Mouse (Mus musculus): Measurements from ENCODE around the gene Rnaseh2a. TPM values are rescaled to one million over a fixed set of nuclear protein-coding genes. Genes with fewer than 3 reads are reported as not detected.
A peak's percentile ranks its signal among the peaks of the same experiment; 100 is the strongest.

The Rnaseh2a gene
- polyA plus RNA-seq, 1 experiment from 2014 or later = 137 TPM

DNA sequence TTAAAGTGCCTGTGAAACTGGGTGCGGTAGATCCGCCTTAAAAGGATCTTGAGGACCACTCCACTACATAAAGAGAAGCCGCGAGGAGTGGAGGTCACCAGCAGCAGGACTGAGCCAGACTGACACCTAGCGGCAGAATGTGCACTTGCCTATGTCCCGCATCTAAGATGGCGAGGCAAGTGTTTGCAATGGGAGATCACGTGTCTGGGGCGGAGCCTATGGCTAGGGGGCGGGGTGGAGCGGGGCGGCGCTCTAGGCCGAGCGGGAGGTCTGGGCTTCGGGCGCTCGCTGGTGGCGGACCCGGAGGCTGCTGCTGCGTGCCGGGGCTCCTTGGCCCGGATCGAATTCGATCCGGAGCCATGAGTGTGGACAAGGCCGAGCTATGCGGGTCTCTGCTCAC lies 20.8 kb upstream of the Rnaseh2a start, which contains the start of gene Hook2:
Gene Hook2 (plus strand): TSS at position 255 of the 400 bp plus-strand sequence.
- Histone ChIP-seq H3K4me1 (replicated peaks) (peaks cover 37% of the 10 kb centered on the region), H3K36me3 (no peaks in the 10 kb centered on the region), H3K27ac (peak within 1 kb of the TSS; percentile 89), H3K27me3 (ENCODE audit: insufficient read depth, poor library complexity, severe bottlenecking) (peaks cover 61% of the 10 kb centered on the region), H3K9me3 (no peaks in the 10 kb centered on the region), H3K4me3 (peak within 1 kb of the TSS; percentile 66)
- under 1% methylated on average over 28 of the region's 28 CpGs for WGBS
- DNase-seq (ENCODE audit: low spot score) = peak; percentile 98

DNA sequence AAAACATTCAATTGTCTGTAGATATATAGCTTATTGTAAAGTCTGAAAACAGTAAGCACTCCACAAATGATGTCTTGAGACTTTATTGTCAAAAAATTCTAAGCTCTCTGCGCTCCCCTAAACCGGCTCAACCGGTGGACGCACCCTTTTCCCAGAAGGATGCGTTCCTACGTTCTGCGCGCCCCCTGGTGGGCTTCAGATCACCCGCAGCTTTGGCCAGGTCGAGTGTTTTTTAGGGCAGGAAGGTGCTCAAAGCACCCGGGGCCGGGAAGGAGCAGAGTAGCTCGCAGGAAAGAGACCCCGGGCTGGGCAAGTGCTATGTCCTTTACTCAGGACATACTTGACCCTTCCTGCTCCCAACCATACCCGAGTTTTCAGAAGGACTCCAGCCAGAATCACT lies 20.2 kb upstream of the Rnaseh2a start:
- H3K27me3 ChIP-seq (ENCODE audit: insufficient read depth, poor library complexity, severe bottlenecking) = peaks cover 61% of the 10 kb centered on the region
- peak overlapping the region; percentile 66 for H3K4me3 ChIP-seq
- DNase-seq (ENCODE audit: low spot score) = peak; percentile 90
- no peaks in the 10 kb centered on the region for H3K9me3 ChIP-seq
- H3K36me3 ChIP-seq = no peaks in the 10 kb centered on the region
- H3K4me1 ChIP-seq (replicated peaks) = peaks cover 41% of the 10 kb centered on the region
- H3K27ac ChIP-seq = peak overlapping the region; percentile 89
- 0% methylated on average over 15 of the region's 15 CpGs for WGBS

DNA sequence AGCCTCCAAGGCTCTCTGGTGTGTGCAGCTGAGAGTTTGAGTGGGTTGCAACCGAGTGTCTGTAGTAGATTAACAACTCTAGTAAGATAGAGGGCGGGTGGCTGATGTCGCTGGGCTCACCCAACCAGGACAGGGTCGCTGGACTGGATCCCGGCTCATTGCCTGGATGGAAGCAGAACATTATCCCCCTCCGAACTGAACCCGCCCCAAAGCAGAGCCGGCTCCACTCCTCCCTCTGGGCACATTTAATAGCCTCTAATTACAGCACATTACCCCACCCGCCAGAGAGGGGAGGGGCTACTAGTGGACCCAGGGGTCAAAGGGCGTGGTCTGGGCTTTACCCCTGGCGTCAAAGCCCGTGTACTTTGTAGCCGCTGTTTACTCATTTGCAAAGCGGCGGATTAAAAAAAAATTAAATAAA lies 19.8 kb upstream of the Rnaseh2a start:
- no peaks in the 10 kb centered on the region for H3K9me3 ChIP-seq

DNA sequence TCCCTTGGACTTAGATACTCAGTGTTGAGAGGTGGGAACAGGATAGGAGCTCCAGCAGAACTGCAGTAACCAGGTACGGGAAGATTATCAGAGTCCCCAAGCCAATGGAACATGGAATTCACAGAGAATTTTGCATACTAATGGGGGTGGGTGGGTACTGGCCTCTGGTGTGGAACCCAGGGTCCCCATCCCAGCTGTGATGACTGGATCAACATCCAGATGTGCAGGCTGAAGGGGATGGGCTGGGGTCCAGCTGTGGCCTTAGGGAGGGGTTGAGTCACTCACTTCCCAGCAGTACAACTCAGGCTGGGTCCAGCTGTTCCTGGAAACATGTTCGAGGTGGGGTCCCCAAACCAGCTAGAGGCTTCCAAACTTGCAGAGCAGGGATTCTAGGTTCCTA lies 18.3 kb upstream of the Rnaseh2a start:
- peaks cover 49% of the 10 kb centered on the region for H3K4me1 ChIP-seq (replicated peaks)
- no peak for DNase-seq (ENCODE audit: low spot score)
- peaks cover 60% of the 10 kb centered on the region for H3K27me3 ChIP-seq (ENCODE audit: insufficient read depth, poor library complexity, severe bottlenecking)
- H3K36me3 ChIP-seq = no peaks in the 10 kb centered on the region
- no peaks in the 10 kb centered on the region for H3K9me3 ChIP-seq
- WGBS = 68% methylated on average over 2 of the region's 2 CpGs
- no peak overlapping the region for H3K4me3 ChIP-seq
- no peak overlapping the region for H3K27ac ChIP-seq

More for the DNA sequence above, 19.8 kb upstream of the Rnaseh2a start:
- peak overlapping the region; percentile 24; the same call in 1 of the 2 replicates for H3K27ac ChIP-seq
- H3K4me3 ChIP-seq = peak overlapping the region; percentile 66
- no peaks in the 10 kb centered on the region for H3K36me3 ChIP-seq
- peaks cover 61% of the 10 kb centered on the region for H3K27me3 ChIP-seq (ENCODE audit: insufficient read depth, poor library complexity, severe bottlenecking)
- 13% methylated on average over 15 of the region's 15 CpGs for WGBS
- H3K4me1 ChIP-seq (replicated peaks) = peaks cover 46% of the 10 kb centered on the region
- DNase-seq (ENCODE audit: low spot score) = no peak

DNA sequence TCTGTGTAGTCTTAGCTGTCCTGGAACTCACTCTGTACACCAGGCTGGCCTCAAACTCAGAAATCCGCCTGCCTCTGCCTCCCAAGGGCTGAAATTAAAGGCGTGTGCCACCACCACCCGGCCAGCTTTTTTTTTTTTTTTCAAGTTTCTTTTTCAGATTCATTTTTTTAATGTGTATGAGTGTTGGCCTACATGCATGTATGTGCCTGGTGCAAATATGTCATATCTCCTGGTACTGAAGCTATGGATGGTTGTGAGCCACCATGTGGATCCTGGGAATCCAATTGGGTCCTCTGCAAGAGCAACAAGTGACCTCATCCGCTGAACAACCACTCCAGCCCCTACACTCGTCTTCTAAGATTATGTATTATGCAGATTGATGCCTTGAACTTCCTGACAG lies 17.8 kb upstream of the Rnaseh2a start:
- peaks cover 53% of the 10 kb centered on the region for H3K4me1 ChIP-seq (replicated peaks)
- H3K4me3 ChIP-seq = no peak overlapping the region

DNA sequence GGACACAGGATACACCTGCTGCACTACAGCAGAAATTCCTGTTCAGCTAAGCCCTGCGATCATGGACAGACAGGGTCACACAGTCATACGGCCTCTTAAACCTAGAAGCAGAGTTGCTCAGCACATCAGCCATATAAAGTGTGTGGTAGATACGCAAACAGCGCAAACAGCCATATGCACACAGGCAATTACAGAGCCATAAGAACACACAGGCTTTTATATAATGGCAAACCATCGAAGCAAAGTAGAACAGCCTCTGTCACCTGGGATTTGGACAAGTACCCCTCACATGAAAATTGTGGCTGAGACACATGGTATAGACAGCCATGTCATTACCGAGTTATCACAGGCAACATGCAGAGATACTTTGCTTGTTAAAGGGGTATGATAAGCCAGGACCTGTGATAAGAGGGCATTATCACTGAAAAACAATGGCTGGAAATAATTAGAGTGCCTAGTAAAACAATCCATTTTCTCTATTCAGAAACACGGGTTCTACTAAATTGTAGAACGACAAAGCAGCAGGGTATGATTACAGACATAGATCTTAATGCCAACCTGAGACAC lies 16.9 kb upstream of the Rnaseh2a start:
- no peak for DNase-seq (ENCODE audit: low spot score)
- Histone ChIP-seq H3K36me3 (no peaks in the 10 kb centered on the region), H3K9me3 (no peaks in the 10 kb centered on the region), H3K4me3 (peak overlapping the region; percentile 66), H3K4me1 (replicated peaks) (peaks cover 62% of the 10 kb centered on the region), H3K27me3 (ENCODE audit: insufficient read depth, poor library complexity, severe bottlenecking) (peaks cover 74% of the 10 kb centered on the region), H3K27ac (peak overlapping the region; percentile 84; the same call in 1 of the 2 replicates)
- WGBS = 47% methylated on average over 8 of the region's 8 CpGs

More for the DNA sequence above, 17.8 kb upstream of the Rnaseh2a start:
- 78% methylated on average over 5 of the region's 5 CpGs for WGBS
- Histone ChIP-seq H3K9me3 (no peaks in the 10 kb centered on the region), H3K27me3 (ENCODE audit: insufficient read depth, poor library complexity, severe bottlenecking) (peaks cover 65% of the 10 kb centered on the region), H3K36me3 (no peaks in the 10 kb centered on the region), H3K27ac (no peak overlapping the region)
- no peak for DNase-seq (ENCODE audit: low spot score)

DNA sequence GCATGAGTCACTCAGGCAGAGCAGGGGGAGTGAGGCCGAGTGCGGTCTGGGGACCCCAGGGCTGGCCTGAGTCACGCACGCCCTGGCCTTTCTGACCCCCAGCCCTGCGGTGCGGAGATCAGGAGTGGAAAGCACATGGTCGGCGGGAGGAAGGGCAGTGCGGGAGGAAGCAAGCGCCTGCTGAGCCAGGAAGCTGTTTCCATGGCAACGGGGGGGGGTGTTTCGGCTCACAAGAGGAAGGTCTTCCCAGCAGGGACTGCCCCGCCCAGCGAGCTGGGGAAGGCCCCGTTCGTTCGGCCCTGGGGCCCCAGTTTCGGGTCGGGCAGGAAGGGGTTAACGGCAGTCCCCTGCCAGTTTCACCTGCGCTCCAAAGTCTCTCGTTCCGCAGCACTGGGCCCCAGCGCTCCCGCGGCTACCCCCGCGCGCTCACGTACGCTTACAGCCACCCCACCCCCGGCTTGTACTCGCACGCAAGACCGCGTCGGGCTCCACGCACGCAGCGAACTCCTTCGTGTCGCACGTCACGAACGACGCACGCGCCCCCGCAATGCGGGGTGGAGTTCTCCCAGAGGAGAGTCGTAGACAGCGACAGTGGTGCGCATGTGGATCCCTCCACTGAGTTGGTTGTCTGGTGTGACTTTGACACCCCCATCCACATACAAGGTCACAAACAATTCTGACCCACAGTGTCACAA lies 16.3 kb upstream of the Rnaseh2a start:
- peaks cover 63% of the 10 kb centered on the region for H3K4me1 ChIP-seq (replicated peaks)

DNA sequence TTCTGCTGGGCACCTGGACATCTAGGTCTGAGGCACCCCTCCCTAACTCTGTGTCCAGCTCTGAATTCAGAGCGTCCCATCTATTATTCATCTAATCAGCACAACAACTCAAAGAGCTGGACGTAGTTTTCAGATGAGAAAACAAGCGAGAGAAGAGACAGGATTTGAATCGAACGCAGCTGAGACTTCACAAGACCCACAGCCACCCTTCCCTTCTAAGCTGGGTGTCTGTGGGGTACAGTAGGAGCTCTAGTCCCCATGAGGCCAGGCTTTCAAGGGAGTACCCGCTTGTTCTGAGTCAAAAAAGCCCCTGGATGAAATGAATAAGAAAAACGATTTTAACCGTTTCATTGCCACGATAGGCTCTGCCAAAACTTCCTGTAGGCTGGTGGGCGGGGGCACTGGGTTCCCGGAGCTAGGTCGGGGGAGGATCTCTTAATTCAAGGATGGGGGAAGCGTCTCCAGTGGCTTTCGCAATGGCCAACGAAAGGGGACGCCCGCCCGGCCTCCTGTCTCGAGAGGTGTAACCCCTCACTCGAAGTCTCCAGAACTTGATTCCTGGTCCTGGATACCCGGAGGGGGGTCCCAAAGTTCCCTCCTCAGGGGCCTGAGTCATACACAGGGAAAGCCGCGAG lies 15.6 kb upstream of the Rnaseh2a start:
- Histone ChIP-seq H3K27ac (peak overlapping the region; percentile 84), H3K27me3 (ENCODE audit: insufficient read depth, poor library complexity, severe bottlenecking) (peaks cover 87% of the 10 kb centered on the region), H3K4me1 (replicated peaks) (peaks cover 65% of the 10 kb centered on the region), H3K9me3 (no peaks in the 10 kb centered on the region), H3K4me3 (peak overlapping the region; percentile 66), H3K36me3 (no peaks in the 10 kb centered on the region)
- WGBS = under 1% methylated on average over 23 of the region's 23 CpGs
- DNase-seq (ENCODE audit: low spot score) = no peak

More for the DNA sequence above, 16.3 kb upstream of the Rnaseh2a start:
- under 1% methylated on average over 53 of the region's 53 CpGs for WGBS
- Histone ChIP-seq H3K36me3 (no peaks in the 10 kb centered on the region), H3K4me3 (peak overlapping the region; percentile 66), H3K27me3 (ENCODE audit: insufficient read depth, poor library complexity, severe bottlenecking) (peaks cover 80% of the 10 kb centered on the region), H3K9me3 (no peaks in the 10 kb centered on the region), H3K27ac (peak overlapping the region; percentile 84)
- DNase-seq (ENCODE audit: low spot score) = peak; percentile 84

DNA sequence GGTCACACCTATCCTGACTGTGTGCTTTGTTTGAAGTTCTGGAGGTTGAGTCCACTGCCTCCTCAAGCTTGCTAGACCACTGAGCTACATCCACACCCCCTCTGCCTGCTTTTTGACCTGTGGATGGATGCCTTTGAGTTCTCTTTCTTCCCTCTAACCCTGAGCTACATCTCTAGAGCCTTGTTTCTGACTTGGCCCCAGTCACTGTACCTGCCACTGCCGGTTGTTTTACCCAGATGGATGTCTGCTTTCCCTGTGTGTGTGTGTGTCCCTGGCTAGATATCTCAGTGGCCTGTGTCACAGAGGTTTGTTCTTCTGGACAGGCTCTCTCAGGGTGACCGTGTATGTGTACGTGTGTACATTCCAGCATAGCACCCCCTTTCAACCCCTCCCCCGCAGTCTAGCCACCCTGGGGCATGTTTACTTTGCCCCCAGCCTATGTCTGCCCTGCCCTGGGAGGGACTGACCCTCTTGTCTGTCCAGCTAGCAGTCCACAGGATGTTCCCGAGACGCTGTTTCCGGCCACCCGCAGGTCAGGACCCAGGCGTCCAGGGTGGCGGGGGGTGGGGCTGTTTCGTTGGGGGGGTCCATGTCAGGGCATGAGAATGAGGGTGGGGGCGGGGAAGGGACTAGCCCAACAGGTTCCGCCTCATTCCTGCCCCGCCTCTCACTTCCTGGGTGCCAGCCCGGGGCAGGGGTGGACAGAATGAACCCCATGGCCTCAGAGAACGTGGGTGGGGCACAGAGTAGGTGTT lies 14.9 kb upstream of the Rnaseh2a start:
- H3K36me3 ChIP-seq = no peaks in the 10 kb centered on the region
- H3K9me3 ChIP-seq = no peaks in the 10 kb centered on the region
- peak; percentile 25 for DNase-seq (ENCODE audit: low spot score)
- H3K4me3 ChIP-seq = peak overlapping the region; percentile 66
- H3K27ac ChIP-seq = peak overlapping the region; percentile 84
- H3K4me1 ChIP-seq (replicated peaks) = peaks cover 65% of the 10 kb centered on the region
- WGBS = 9% methylated on average over 16 of the region's 16 CpGs
- H3K27me3 ChIP-seq (ENCODE audit: insufficient read depth, poor library complexity, severe bottlenecking) = peaks cover 94% of the 10 kb centered on the region

DNA sequence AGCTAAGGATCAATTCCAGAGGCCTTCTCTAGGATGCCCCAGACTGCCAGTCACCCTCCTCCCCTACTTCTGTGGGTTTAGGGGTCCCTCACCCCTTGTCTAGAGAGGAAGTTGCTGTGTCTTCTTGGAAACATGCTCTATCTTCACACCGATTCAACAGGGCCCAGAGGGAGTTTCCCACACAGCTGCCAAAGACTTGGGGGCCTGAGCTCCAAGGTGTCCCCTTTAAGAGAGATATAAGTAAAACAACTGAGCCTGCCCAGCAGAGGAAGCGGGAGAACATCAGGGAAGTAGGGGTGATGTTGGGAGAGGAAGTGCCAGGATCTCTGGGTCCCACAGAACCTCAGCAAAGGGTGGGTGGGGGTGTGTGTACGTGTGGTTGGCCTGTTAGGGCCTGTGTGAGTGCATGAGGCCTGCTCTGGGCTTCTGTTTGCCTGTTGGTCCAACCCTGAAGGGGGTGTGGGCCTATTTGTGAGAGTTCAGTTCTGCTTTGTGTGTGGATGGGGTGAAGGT lies 13.0 kb upstream of the Rnaseh2a start:
- Histone ChIP-seq H3K36me3 (no peaks in the 10 kb centered on the region), H3K4me1 (replicated peaks) (peaks cover 78% of the 10 kb centered on the region), H3K9me3 (no peaks in the 10 kb centered on the region), H3K27ac (peak overlapping the region; percentile 35; the same call in 1 of the 2 replicates), H3K27me3 (ENCODE audit: insufficient read depth, poor library complexity, severe bottlenecking) (peaks cover 94% of the 10 kb centered on the region), H3K4me3 (no peak overlapping the region)
- no peak for DNase-seq (ENCODE audit: low spot score)
- WGBS = 74% methylated on average over 3 of the region's 3 CpGs

DNA sequence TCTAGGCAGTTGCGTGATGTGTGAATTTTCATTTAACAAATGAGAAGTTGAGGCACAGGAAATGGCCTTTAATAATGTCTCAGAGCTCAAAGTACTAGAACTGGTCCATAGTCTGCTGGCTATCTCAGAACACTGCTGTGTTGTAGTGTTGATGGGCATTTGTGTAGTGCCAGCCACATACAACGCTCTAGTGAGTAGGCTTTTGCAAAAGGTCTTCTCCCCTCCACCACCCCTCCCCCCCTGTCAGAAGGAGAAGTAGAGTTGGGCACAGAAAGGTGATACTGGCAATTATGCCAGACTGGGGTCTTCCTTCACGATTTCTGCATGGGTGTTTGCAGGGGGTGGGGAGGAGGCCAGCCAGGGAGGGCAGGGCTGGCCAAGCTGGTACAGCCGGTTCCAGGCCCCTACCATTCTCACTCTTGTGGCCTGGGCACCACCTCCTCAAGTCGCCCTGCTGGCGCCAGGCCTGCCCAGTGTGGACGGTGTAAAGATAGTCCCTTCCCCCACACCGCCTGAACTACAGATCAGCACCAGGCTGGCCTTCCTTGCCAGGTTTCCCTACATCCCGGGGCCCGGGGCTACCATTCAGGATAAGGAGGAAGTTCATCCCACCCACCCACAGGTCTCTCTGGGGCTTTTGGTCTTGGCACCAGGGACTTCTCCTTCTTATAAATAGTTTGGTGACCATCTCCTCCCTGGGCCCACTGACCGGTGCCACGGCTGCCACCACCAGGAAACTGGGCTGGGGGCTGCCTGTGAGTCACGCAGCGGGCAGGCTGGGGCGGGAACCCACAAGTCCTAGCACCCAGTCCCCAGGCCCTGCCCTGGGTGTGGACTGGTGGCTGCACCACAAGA lies 12.3 kb upstream of the Rnaseh2a start:
- Histone ChIP-seq H3K9me3 (no peaks in the 10 kb centered on the region), H3K27ac (peak overlapping the region; percentile 35; the same call in 1 of the 2 replicates), H3K4me3 (no peak overlapping the region), H3K4me1 (replicated peaks) (peaks cover 85% of the 10 kb centered on the region), H3K36me3 (no peaks in the 10 kb centered on the region), H3K27me3 (ENCODE audit: insufficient read depth, poor library complexity, severe bottlenecking) (peaks cover 94% of the 10 kb centered on the region)
- WGBS = 76% methylated on average over 15 of the region's 15 CpGs
- no peak for DNase-seq (ENCODE audit: low spot score)
